ENCODE assay signal across 29 mouse cellular contexts in genomic region chr1:87537008-87537407, GRCm38 (mm10). TPM values are rescaled to one million over a fixed set of nuclear protein-coding genes. Genes with fewer than 3 reads are reported as not detected.
DNase-seq lines count a peak whose midpoint lies in the region; ATAC-seq and TF ChIP-seq lines count a peak whose summit lies in the region.
"Had no signal": no experiment of that assay in that cellular context is flagged by ENCODE, and none has a peak within 500 bp of the region (broad histone marks: within the 10 kb centered on the region; RNA-seq: fewer than 3 reads in every experiment).

No protein-coding gene starts in this region.

- DNase-seq in frontal cortex, postnatal 25 days (ENCODE audit: low spot score in 2 of 2) = no peak
- DNase-seq in left cerebral cortex, adult 2 months (ENCODE audit: extremely low spot score in 1 of 2, low spot score in 2 of 2) = no peak
- DNase-seq in left cerebral cortex, adult 8-10 months (ENCODE audit: low spot score in 2 of 2) = no peak
- DNase-seq in kidney, adult 11 months = no peak
- DNase-seq: adrenal gland, adult 8-10 months; adrenal gland, postnatal 14 days; adrenal gland, postnatal 36 days; B cell, adult 2 months; cerebellum, adult 11 months; cerebellum, adult 18-20 months; cerebellum, adult 8-10 months; cerebellum, adult 9-11 months; cerebellum, postnatal 14 days; cerebellum, postnatal 36 days; embryo, embryonic 11 days had no signal

- TF ChIP-seq CTCF in left cerebral cortex, adult 2 months (IDR thresholded peaks at IDR 0.05) = no peak

- no peak overlapping the region for H3K4me3 ChIP-seq in left cerebral cortex, adult 2 months
- H3K4me3 ChIP-seq: embryonic facial prominence, embryonic 13.5 days; embryonic facial prominence, embryonic 15.5 days; erythroblast, embryonic 14.5 days; forebrain, embryonic 10.5 days; forebrain, embryonic 12.5 days had no signal

- ATAC-seq in frontal cortex, adult (ENCODE audit: low TSS enrichment) = peak; percentile 72
- ATAC-seq: activated CD4-positive, CD25-positive, alpha-beta regulatory T cell, adult 4 months; CD4-positive, CD25-positive, alpha-beta regulatory T cell, adult 4 months; forebrain, embryonic 14.5 days; forebrain, embryonic 16.5 days; Patski had no signal

- peak overlapping the region; percentile 49 for H3K27ac ChIP-seq in left cerebral cortex, adult 2 months
- H3K27ac ChIP-seq: embryonic facial prominence, embryonic 13.5 days; embryonic facial prominence, embryonic 15.5 days; forebrain, embryonic 10.5 days; forebrain, embryonic 12.5 days had no signal

- intact Hi-C loops in left cerebral cortex, adult 2 months (cut with DNase I) = loop anchor here (2.0 to 5.0 kb wide), 3 partner anchors 55 to 144 kb away; no protein-coding TSS in a partner anchor

RNA-seq across cellular contexts. Expression of gene Neu2, which starts 27.3 kb away (rescaled TPM):
- total RNA-seq in left cerebral cortex, adult 2 months (2021) = 1 to 10 TPM; 7.5 to 8.0 TPM
- total RNA-seq in left cerebral cortex, adult 8-10 months (2022) = 1 to 10 TPM; 6.7 to 8.0 (median 7.6) TPM
- total RNA-seq: adrenal gland, adult 18-20 months; adrenal gland, adult 8-10 months; adrenal gland, postnatal 14 days; adrenal gland, postnatal 36 days; CH12.LX; common myeloid progenitor, adult 5-6 weeks had no signal

RNA-seq across cellular contexts. Expression of gene Ngef, which starts 36.7 kb away (rescaled TPM):
- 100 to 1,000 TPM; 347 to 364 TPM for total RNA-seq in left cerebral cortex, adult 2 months (2021)
- 100 to 1,000 TPM; 351 to 426 (median 388) TPM for total RNA-seq in left cerebral cortex, adult 8-10 months (2022)
- total RNA-seq: CH12.LX; common myeloid progenitor, adult 5-6 weeks had no signal
